Mouse (Mus musculus): ENCODE results near the gene Atg13. TPM values are rescaled to one million over a fixed set of nuclear protein-coding genes. Genes with fewer than 3 reads are reported as not detected.

Gene Atg13
- total and polyA plus RNA-seq, 2 experiments from 2014 or later = 21.2 to 24.7 TPM

GRCm38 (mm10) chr2:91644021-91644420 lies 66.4 kb downstream of the Atg13 start:
- no peak overlapping the region for H3K4me2 ChIP-seq (ENCODE audit: low read depth, low read length)
- no peak for ATAC-seq
- no peaks in the 10 kb centered on the region for H3K9me3 ChIP-seq (ENCODE audit: low read length)
- H3K4me1 ChIP-seq (ENCODE audit: insufficient read depth, low read length) = no peaks in the 10 kb centered on the region
- no peak overlapping the region for H3K27ac ChIP-seq
- no peak overlapping the region for H3K9ac ChIP-seq (replicated peaks; ENCODE audit: low read length)
- TF ChIP-seq CTCF (IDR thresholded peaks at IDR 0.05; ENCODE audit: low read depth) = no peak
- no peaks in the 10 kb centered on the region for H3K27me3 ChIP-seq (ENCODE audit: insufficient read depth, low read length)
- DNase-seq (ENCODE audit: low spot score) = no peak
- WGBS = 95% methylated on average over 11 of the region's 11 CpGs
- peaks cover 41% of the 10 kb centered on the region for H3K36me3 ChIP-seq (ENCODE audit: insufficient read depth, low read length)
- no peak overlapping the region for H3K4me3 ChIP-seq (ENCODE audit: low read length)

DNA sequence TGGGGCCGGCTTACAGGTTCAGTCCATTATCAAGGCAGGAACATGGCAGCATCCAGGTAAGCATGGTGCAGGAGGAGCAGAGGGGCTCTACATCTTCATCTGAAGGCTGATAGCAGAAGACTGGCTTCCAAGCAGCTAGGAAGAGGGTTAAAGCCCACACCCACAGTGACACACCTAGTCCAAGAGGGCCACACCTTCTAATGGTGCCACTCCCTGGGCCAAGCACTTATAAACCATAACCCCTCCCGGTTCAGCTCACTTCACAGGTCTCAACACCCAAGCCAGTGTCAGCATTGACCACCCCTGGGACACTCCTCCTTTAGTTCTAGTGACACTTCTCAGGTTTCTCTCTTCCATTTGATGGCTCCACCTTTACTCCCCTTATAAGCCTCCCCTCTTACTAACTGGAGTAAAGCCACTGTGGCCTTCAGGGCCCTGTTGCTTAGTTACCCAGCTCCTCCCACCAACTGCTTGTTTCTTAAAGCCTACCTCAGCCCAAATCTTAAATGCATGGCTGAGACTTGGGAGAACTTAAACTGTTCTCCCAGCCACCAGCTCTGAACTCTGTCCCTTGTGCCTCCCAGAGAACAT lies 67.5 kb downstream of the Atg13 start:
- no peaks in the 10 kb centered on the region for H3K27me3 ChIP-seq (ENCODE audit: insufficient read depth, low read length)
- ATAC-seq = no peak
- H3K4me1 ChIP-seq (ENCODE audit: insufficient read depth, low read length) = no peaks in the 10 kb centered on the region
- H3K36me3 ChIP-seq (ENCODE audit: insufficient read depth, low read length) = peaks cover 41% of the 10 kb centered on the region
- WGBS = 92% methylated on average over 2 of the region's 2 CpGs
- TF ChIP-seq CTCF (IDR thresholded peaks at IDR 0.05; ENCODE audit: low read depth) = no peak
- H3K9ac ChIP-seq (replicated peaks; ENCODE audit: low read length) = no peak overlapping the region
- H3K27ac ChIP-seq = no peak overlapping the region
- no peak overlapping the region for H3K4me3 ChIP-seq (ENCODE audit: low read length)
- no peak overlapping the region for H3K4me2 ChIP-seq (ENCODE audit: low read depth, low read length)
- DNase-seq (ENCODE audit: low spot score) = no peak
- no peaks in the 10 kb centered on the region for H3K9me3 ChIP-seq (ENCODE audit: low read length)

GRCm38 (mm10) chr2:91638931-91639330 lies 71.4 kb downstream of the Atg13 start:
- Histone ChIP-seq H3K4me2 (ENCODE audit: low read depth, low read length) (no peak overlapping the region), H3K27me3 (ENCODE audit: insufficient read depth, low read length) (no peaks in the 10 kb centered on the region), H3K9ac (replicated peaks; ENCODE audit: low read length) (no peak overlapping the region), H3K4me3 (ENCODE audit: low read length) (no peak overlapping the region), H3K27ac (no peak overlapping the region), H3K9me3 (ENCODE audit: low read length) (no peaks in the 10 kb centered on the region), H3K36me3 (ENCODE audit: insufficient read depth, low read length) (peaks cover 3% of the 10 kb centered on the region; the same call in 1 of the 2 replicates), H3K4me1 (ENCODE audit: insufficient read depth, low read length) (no peaks in the 10 kb centered on the region)
- ATAC-seq (no peak), DNase-seq (ENCODE audit: low spot score) (no peak)
- TF ChIP-seq CTCF (IDR thresholded peaks at IDR 0.05; ENCODE audit: low read depth) = no peak
- WGBS = 78% methylated on average over 6 of the region's 6 CpGs

- no peak overlapping the region for H3K4me2 ChIP-seq (ENCODE audit: low read depth, low read length)
- no peaks in the 10 kb centered on the region for H3K36me3 ChIP-seq (ENCODE audit: insufficient read depth, low read length)
- TF ChIP-seq CTCF (IDR thresholded peaks at IDR 0.05; ENCODE audit: low read depth) = no peak
- DNase-seq (ENCODE audit: low spot score) (no peak), ATAC-seq (no peak)
- no peaks in the 10 kb centered on the region for H3K27me3 ChIP-seq (ENCODE audit: insufficient read depth, low read length)
- no peak overlapping the region for H3K27ac ChIP-seq
- H3K9me3 ChIP-seq (ENCODE audit: low read length) = no peaks in the 10 kb centered on the region
- H3K4me3 ChIP-seq (ENCODE audit: low read length) = no peak overlapping the region
- WGBS = 81% methylated on average over 5 of the region's 5 CpGs
- H3K9ac ChIP-seq (replicated peaks; ENCODE audit: low read length) = no peak overlapping the region
- H3K4me1 ChIP-seq (ENCODE audit: insufficient read depth, low read length) = no peaks in the 10 kb centered on the region
Observed at GRCm38 (mm10) chr2:91636727-91637338, 73.5 kb downstream of the Atg13 start.

GRCm38 (mm10) chr2:91636229-91636628 lies 74.1 kb downstream of the Atg13 start, which contains the start of gene F2:
F2 (minus strand) TSS chr2:91636414.
- 88% methylated on average over 8 of the region's 8 CpGs for WGBS
- Histone ChIP-seq H3K4me1 (ENCODE audit: insufficient read depth, low read length) (no peaks in the 10 kb centered on the region), H3K4me2 (ENCODE audit: low read depth, low read length) (no peak within 1 kb of the TSS), H3K27ac (no peak within 1 kb of the TSS), H3K9ac (replicated peaks; ENCODE audit: low read length) (no peak within 1 kb of the TSS), H3K9me3 (ENCODE audit: low read length) (no peaks in the 10 kb centered on the region), H3K4me3 (ENCODE audit: low read length) (no peak within 1 kb of the TSS), H3K27me3 (ENCODE audit: insufficient read depth, low read length) (no peaks in the 10 kb centered on the region), H3K36me3 (ENCODE audit: insufficient read depth, low read length) (no peaks in the 10 kb centered on the region)
- no peak for DNase-seq (ENCODE audit: low spot score)
- TF ChIP-seq CTCF (IDR thresholded peaks at IDR 0.05; ENCODE audit: low read depth) = no peak
- ATAC-seq = no peak

DNA sequence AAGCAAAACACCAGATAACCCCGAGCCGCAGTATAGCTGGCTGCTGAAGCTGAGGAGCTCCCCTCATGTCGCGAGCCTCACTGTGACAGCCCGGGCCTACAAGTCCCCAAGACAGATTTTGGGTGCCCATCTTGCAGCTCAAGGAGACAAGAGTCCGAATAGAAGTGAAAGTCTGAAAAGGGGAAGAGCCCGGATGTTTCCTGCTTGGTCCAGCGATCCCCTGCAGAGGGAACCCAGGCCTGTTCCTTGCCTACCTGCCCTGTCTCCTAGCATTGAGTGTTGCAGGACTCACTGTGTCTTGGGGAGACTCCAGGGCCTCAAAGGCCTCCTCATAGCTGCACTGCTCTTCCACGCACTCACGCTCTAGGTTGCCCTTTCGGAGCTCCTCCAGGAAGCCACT lies 74.9 kb downstream of the Atg13 start:
- Histone ChIP-seq H3K27ac (no peak overlapping the region), H3K36me3 (ENCODE audit: insufficient read depth, low read length) (no peaks in the 10 kb centered on the region), H3K27me3 (ENCODE audit: insufficient read depth, low read length) (no peaks in the 10 kb centered on the region), H3K4me1 (ENCODE audit: insufficient read depth, low read length) (no peaks in the 10 kb centered on the region), H3K4me3 (ENCODE audit: low read length) (no peak overlapping the region), H3K9ac (replicated peaks; ENCODE audit: low read length) (no peak overlapping the region), H3K9me3 (ENCODE audit: low read length) (no peaks in the 10 kb centered on the region), H3K4me2 (ENCODE audit: low read depth, low read length) (no peak overlapping the region)
- DNase-seq (ENCODE audit: low spot score) (no peak), ATAC-seq (no peak)
- 86% methylated on average over 11 of the region's 11 CpGs for WGBS
- TF ChIP-seq CTCF (IDR thresholded peaks at IDR 0.05; ENCODE audit: low read depth) = no peak

DNA sequence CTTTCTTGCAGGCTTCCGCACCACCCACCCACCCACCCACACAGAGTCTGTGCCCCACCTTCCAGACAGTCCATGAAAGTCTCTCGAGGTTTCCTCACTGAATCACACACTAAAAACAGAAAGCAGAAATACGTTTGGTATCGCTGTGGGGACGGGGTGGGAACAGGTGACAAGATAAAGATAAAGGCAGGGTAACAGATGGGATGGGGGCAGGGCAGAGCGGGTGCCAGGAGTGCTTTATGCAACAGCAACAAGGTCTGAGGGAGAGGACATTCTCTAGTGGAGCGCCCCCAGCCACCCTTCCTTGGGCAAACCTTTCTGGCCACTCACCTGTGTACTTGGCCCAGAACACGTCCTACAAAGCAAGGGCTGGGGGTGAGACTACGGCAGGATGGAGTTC lies 75.5 kb downstream of the Atg13 start:
- TF ChIP-seq CTCF (IDR thresholded peaks at IDR 0.05; ENCODE audit: low read depth) = no peak
- H3K4me2 ChIP-seq (ENCODE audit: low read depth, low read length) = no peak overlapping the region
- H3K9ac ChIP-seq (replicated peaks; ENCODE audit: low read length) = no peak overlapping the region
- no peaks in the 10 kb centered on the region for H3K4me1 ChIP-seq (ENCODE audit: insufficient read depth, low read length)
- H3K27me3 ChIP-seq (ENCODE audit: insufficient read depth, low read length) = no peaks in the 10 kb centered on the region
- ATAC-seq = no peak
- DNase-seq (ENCODE audit: low spot score) = no peak
- H3K27ac ChIP-seq = no peak overlapping the region
- no peaks in the 10 kb centered on the region for H3K36me3 ChIP-seq (ENCODE audit: insufficient read depth, low read length)
- H3K4me3 ChIP-seq (ENCODE audit: low read length) = no peak overlapping the region
- WGBS = 82% methylated on average over 9 of the region's 9 CpGs
- H3K9me3 ChIP-seq (ENCODE audit: low read length) = no peaks in the 10 kb centered on the region

Data from hindbrain, postnatal 0 days (tissue).